ENCODE assay signal across 21 mouse cellular contexts in genomic region chr10:41550711-41551110, GRCm38 (mm10). TPM values are rescaled to one million over a fixed set of nuclear protein-coding genes. Genes with fewer than 3 reads are reported as not detected.
A peak's percentile ranks its signal among the peaks of the same experiment; 100 is the strongest.
DNase-seq lines count a peak whose midpoint lies in the region; ATAC-seq and TF ChIP-seq lines count a peak whose summit lies in the region.
"Had no signal": no experiment of that assay in that cellular context is flagged by ENCODE, and none has a peak within 500 bp of the region (broad histone marks: within the 10 kb centered on the region; RNA-seq: fewer than 3 reads in every experiment).

No protein-coding gene starts in this region.

- H3K27me3 ChIP-seq in embryonic facial prominence, embryonic 11.5 days (ENCODE audit: control insufficient read depth, insufficient read depth, low read length), result no peaks in the 10 kb centered on the region
- H3K27me3 ChIP-seq in embryonic facial prominence, embryonic 10.5 days (replicated peaks; ENCODE audit: low read depth, poor library complexity, severe bottlenecking), result no peaks in the 10 kb centered on the region
- no peaks in the 10 kb centered on the region for H3K27me3 ChIP-seq in thymus, adult 2 months (ENCODE audit: control insufficient read depth, insufficient read depth, low read length)
- H3K27me3 ChIP-seq: CH12.LX; forebrain, embryonic 15.5 days; heart, embryonic 15.5 days; kidney, embryonic 15.5 days; limb, embryonic 15.5 days had no signal

- DNase-seq in embryonic facial prominence, embryonic 11.5 days (ENCODE audit: low spot score), result peak; percentile 9
- DNase-seq in embryonic facial prominence, embryonic 10.5 days (ENCODE audit: low spot score), result no peak
- peak; percentile 43 to 60 for DNase-seq in heart, adult 9 months (ENCODE audit: low spot score in 2 of 2)
- no peak for DNase-seq in heart, postnatal 36 days
- peak; percentile 10 for DNase-seq in lung, postnatal 10 days
- DNase-seq in lung, postnatal 36 days, result no peak
- no peak for DNase-seq in thymus, postnatal 4 days
- DNase-seq in thymus, adult 2 months, result no peak
- DNase-seq: adrenal gland, adult 8-10 months; cerebellum, adult 11-12 months; cerebellum, postnatal 25 days; thymus, adult 18-20 months had no signal

- TF ChIP-seq POLR2A in thymus, adult 2 months (IDR thresholded peaks at IDR 0.05; ENCODE audit: control insufficient read depth, extremely low read depth, insufficient read depth, low read length, poor library complexity), result no peak

- TF ChIP-seq CTCF in thymus, adult 2 months (IDR thresholded peaks at IDR 0.05; ENCODE audit: borderline replicate concordance, control insufficient read depth, extremely low read depth, insufficient read depth, low read length, poor library complexity), result no peak

- H3K4me2 ChIP-seq in embryonic facial prominence, embryonic 11.5 days (ENCODE audit: low read depth, low read length), result no peak overlapping the region
- H3K4me2 ChIP-seq: forebrain, embryonic 15.5 days; heart, embryonic 15.5 days; hindbrain, embryonic 14.5 days; kidney, embryonic 15.5 days; limb, embryonic 15.5 days had no signal

- no peak for ATAC-seq in embryonic facial prominence, embryonic 11.5 days (replicated peaks; ENCODE audit: insufficient number of reproducible peaks, low FRiP score, low TSS enrichment, low read depth)
- ATAC-seq: forebrain, embryonic 15.5 days; intestine, embryonic 16.5 days; midbrain, embryonic 16.5 days had no signal

- 72% methylated on average over 7 of the region's 7 CpGs for WGBS in embryonic facial prominence, embryonic 11.5 days
- WGBS in embryonic facial prominence, embryonic 10.5 days, result 67% methylated on average over 7 of the region's 7 CpGs
- 96% methylated on average over 7 of the region's 7 CpGs for WGBS in thymus, adult 2 months

- no peaks in the 10 kb centered on the region; the same call in 1 of the 2 replicates for H3K4me1 ChIP-seq in embryonic facial prominence, embryonic 11.5 days (ENCODE audit: control insufficient read depth, insufficient read depth, low read length)
- peaks cover 34% of the 10 kb centered on the region for H3K4me1 ChIP-seq in embryonic facial prominence, embryonic 10.5 days
- H3K4me1 ChIP-seq in thymus, adult 2 months (replicated peaks; ENCODE audit: control insufficient read depth, insufficient read depth, low read length), result peaks cover 40% of the 10 kb centered on the region

- H3K9me3 ChIP-seq in embryonic facial prominence, embryonic 11.5 days (replicated peaks; ENCODE audit: control insufficient read depth, low read length), result peaks cover 4% of the 10 kb centered on the region
- peaks cover 9% of the 10 kb centered on the region for H3K9me3 ChIP-seq in embryonic facial prominence, embryonic 10.5 days

- no peak overlapping the region for H3K27ac ChIP-seq in embryonic facial prominence, embryonic 11.5 days (replicated peaks; ENCODE audit: low read depth, low read length)
- H3K27ac ChIP-seq in embryonic facial prominence, embryonic 10.5 days (replicated peaks), result no peak overlapping the region
- no peak overlapping the region for H3K27ac ChIP-seq in thymus, adult 2 months (ENCODE audit: control insufficient read depth, insufficient read depth, low read length)
- H3K27ac ChIP-seq: forebrain, embryonic 15.5 days; heart, embryonic 15.5 days; hindbrain, embryonic 14.5 days; kidney, embryonic 15.5 days; left cerebral cortex, adult 2 months; limb, embryonic 15.5 days had no signal

- H3K36me3 ChIP-seq in embryonic facial prominence, embryonic 11.5 days (replicated peaks; ENCODE audit: control insufficient read depth, insufficient read depth, low read depth, low read length), result no peaks in the 10 kb centered on the region
- peaks cover 6% of the 10 kb centered on the region; the same call in 1 of the 2 replicates for H3K36me3 ChIP-seq in embryonic facial prominence, embryonic 10.5 days (replicated peaks)
- no peaks in the 10 kb centered on the region for H3K36me3 ChIP-seq in thymus, adult 2 months (ENCODE audit: control insufficient read depth, insufficient read depth, low read length)
- H3K36me3 ChIP-seq: forebrain, embryonic 15.5 days; kidney, embryonic 15.5 days; limb, embryonic 15.5 days had no signal

- no peak overlapping the region for H3K9ac ChIP-seq in embryonic facial prominence, embryonic 11.5 days (replicated peaks; ENCODE audit: low read length)
- H3K9ac ChIP-seq: forebrain, embryonic 15.5 days; heart, embryonic 15.5 days; hindbrain, embryonic 14.5 days; kidney, embryonic 15.5 days; limb, embryonic 15.5 days had no signal

- intact Hi-C loops in heart, postnatal 36 days (cut with DNase I), result no loop called here

- no peak overlapping the region for H3K4me3 ChIP-seq in embryonic facial prominence, embryonic 11.5 days (ENCODE audit: low read depth, low read length)
- H3K4me3 ChIP-seq in embryonic facial prominence, embryonic 10.5 days, result no peak overlapping the region
- no peak overlapping the region for H3K4me3 ChIP-seq in thymus, adult 2 months (ENCODE audit: control insufficient read depth, insufficient read depth, low read length)
- H3K4me3 ChIP-seq: forebrain, embryonic 15.5 days; heart, embryonic 15.5 days; kidney, embryonic 15.5 days; left cerebral cortex, adult 2 months; limb, embryonic 15.5 days had no signal

RNA-seq across cellular contexts. Expression of gene Cd164, which starts 31.5 kb away (rescaled TPM):
- polyA plus RNA-seq in embryonic facial prominence, embryonic 11.5 days (2014; fragmentation: Nextera tagmentation; extraction: Ambion mirVana), result 199 and 211 TPM in 2 replicates
- 138 and 143 TPM in 2 replicates for polyA plus RNA-seq in embryonic facial prominence, embryonic 10.5 days (2016; fragmentation: Nextera tagmentation; extraction: Ambion mirVana)
- 100 to 1,000 TPM; 144 to 145 TPM for total RNA-seq in heart, postnatal 36 days (2021)
- 223 and 238 TPM in 2 replicates for polyA plus RNA-seq in thymus, adult 2 months (2012; rRNA removed)

Comparison
In these comparisons a context has a peak if more than half of its experiments do, and no peak if none do; other contexts are left out.
1. DNase-seq: peak in embryonic facial prominence, embryonic 11.5 days (single experiment), heart, adult 9 months (2 of 2) and lung, postnatal 10 days (single experiment); none in embryonic facial prominence, embryonic 10.5 days (single experiment), heart, postnatal 36 days (0 of 2), lung, postnatal 36 days (single experiment), thymus, postnatal 4 days (single experiment) and thymus, adult 2 months (single experiment).